Mouse (Mus musculus) left cerebral cortex, adult 18-20 months (tissue): Measurements from ENCODE around the gene Cdkn2aipnl. TPM values are rescaled to one million over a fixed set of nuclear protein-coding genes. Genes with fewer than 3 reads are reported as not detected.
A peak's percentile ranks its signal among the peaks of the same experiment; 100 is the strongest.

ENCODE experiments used
- DNase-seq, 2 experiments: peaks; one replicate each; pipeline ENCODE4 v3.0.0; 2021 to 2022; ENCODE audit warnings: low spot score in 2 of 2, mixed read lengths in 1 of 2
- total RNA-seq, 2 experiments: library from RNA; stranded (reverse); gene quantifications; 2 replicates each; pipeline ENCODE4 v1.2.3; 2021

Cdkn2aipnl gene
- total RNA-seq, 2 experiments from 2014 or later, result 45.7 to 45.8 TPM

DNA sequence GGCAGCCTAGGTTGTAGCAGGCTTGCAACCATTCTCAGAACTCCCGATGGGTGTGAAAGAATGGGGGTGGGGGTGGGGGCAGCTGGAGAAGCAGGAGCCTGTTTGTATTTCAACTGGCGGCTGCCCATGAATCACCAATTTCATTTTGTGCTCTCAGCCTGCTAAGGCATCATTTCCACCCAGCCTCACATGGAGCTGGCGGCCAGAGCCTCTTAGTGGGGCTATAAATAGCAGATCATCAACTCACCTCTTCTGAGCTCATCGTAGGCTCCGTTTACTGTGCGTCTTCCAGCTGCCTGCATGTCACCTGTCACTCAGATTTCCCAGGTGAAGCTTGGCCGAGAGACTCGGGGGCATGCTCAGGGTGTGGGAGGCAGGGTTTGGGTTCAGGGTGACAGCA lies 21.9 kb upstream of the Cdkn2aipnl start:
- peak; percentile 44 to 61 for DNase-seq

DNA sequence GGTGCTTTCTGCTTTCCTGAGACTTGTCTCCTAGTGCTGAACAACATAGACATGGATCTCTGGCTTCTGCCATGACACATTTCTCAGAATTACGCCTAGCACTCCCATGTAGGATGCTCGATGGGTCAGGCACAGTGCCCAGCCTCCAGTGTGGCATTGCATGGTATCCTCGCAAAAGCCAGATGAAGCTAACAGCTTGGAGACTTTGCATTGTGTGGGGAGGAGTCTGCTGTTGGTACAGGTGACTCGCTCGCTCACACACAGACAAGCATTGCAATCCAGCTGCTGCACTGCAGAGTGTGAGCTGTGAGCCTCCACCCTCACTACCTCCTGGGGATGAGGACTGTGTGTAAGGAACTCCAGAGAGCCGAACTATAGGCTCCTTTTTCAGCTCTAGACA lies 21.3 kb upstream of the Cdkn2aipnl start:
- peak; percentile 26 to 51 for DNase-seq

DNA sequence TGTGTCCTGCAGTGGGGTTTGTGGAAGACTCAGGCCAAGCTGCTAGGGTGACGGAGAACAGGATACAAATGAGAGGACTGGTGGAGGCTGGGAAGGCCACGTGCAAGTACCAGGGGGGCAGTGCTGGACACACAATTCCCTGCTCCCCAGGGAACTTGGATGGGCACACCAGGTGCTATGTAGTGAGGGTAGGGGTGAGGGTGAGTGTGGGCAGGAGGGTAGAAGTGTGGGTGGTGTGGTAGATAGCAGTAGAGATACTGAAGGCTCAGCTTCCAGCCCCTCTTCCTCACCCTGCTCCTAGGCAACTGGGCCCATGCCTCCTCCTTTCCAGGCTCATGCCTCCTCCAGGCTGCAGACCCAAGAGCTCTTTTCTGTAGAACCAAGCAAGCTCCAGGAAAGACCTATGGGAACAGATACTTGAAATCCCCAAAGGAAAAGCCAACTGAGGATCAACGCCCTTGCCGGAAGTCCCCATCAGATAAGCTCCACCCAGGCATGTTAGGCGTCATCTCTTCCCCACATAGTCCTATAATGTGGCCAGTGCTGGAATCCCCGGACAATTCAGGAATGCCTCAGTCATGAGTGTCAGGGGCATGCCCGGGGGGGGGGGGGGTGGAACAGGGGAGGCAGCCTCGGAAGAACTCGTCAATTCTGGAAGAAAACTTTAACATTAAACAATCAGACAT lies 18.2 kb upstream of the Cdkn2aipnl start:
- no peak for DNase-seq

DNA sequence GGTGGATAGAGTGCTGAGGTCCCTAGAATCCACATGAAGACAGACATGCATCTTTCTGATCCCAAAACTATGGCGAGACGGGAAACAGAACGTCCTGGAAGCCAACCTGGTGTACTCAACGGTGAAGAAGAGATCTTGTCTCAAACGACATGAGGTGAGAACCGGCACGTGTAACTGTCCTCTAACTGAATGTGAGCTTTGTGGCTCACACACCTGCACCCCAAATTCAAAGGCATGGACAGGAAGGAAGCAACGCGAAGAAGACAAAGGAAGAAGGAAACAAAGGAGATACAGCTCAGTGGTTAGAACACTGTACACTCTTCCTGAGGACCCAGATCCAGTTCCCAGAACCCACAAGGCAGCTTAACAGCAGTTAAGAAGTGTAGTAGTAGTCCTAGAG lies 17.5 kb upstream of the Cdkn2aipnl start:
- DNase-seq, result no peak

DNA sequence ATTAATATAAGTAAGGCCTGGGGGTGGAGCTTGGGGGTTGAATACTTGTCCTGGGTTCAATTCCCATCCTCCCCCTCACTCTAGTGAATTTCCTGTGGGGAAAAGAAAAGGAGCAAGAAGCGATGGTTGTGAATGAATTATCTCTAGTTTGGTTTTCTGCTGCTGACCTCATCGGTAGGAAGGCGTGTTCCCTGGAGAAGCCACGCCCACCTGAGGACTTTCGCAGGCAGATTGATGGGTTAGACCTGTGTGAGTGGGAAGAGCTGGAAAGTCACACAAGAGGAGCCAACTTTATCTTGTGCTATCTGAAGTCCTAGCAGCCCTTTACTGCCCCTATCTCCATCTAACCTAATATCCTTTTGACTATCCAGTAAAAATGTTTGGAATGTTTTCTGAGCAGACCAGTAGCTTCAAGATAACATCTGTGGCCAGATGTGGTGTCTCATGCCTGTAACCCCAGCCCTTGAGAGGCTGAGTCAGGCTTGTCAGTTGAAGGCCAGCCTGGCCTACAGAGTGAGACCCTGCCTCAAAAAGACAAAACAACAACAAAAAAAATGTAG lies 15.5 kb upstream of the Cdkn2aipnl start:
- no peak for DNase-seq

DNA sequence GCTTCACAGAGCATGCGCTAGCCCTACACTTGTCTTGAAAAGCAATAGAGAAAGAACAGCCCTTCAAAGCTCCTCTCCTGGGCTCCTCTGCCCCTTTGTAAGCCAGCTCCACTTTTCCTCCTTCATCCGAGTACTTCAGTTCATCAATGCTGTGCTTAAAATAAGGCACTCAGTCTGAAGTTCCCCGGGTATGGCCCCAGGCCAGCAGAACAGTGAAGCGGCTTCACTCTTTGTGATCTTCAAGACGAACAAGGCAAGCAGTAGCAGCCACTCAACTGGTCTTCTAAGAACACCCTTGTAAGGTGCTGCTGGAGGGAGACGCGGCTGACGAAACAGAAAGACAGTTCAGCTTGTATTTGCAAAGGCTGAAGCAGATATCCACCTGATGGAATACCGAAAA lies 11.3 kb upstream of the Cdkn2aipnl start:
- no peak for DNase-seq

DNA sequence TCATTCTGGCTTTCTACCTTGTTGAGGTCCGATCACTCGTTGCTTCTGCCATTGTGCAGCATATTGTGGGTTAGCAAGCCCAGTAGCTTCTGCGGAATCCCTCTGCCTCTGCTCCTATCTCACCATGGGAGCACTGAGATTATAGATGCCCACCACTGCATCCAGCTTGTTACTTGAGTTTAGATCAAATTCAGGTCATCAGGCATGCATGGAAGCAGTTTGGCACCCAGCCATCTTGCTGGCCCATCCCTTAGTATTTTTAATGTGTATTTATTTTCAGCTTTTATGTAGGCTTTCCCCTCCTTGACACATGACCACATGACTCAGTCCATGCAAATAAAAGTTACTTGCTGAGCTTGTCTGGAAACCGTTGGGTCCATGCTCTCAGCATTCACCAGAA lies 9.7 kb upstream of the Cdkn2aipnl start:
- DNase-seq, result no peak

DNA sequence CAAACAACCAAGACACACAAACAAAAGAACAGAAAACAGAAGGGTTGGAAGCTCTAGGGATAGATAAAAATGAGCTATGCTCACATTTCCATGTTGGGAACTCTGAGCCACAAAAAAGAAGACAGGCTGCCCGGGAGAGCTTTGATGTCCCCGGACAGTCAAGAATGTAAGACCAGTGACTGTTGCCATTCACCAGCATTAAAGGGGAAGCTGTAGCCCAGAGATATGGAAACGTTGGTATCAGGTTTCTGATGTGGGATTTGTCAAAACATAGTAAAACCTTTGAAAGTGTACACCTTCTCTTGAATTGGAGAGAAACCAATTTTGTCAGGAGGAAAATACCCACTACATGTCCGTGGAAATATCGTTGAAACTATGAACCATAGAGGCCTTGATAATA lies 8.0 kb upstream of the Cdkn2aipnl start:
- DNase-seq, result no peak

DNA sequence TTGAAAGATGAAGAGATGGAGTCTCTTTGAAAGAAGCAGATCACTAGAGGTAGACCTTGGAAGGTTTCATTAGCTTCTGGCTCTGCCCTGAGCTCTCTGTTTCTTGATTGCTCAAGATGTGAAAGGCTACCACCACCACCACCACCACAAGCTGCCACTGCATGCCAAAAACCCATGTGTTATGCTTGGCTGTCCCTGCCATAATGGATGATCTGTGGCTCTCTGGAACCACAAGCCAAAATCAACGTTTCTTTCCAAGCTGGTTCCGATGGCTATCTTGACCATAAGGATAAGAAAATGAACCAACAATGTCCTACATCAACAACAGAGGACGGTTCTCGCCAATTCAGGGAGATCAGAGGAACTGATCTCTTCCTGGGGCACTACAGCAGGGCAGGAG lies 7.4 kb upstream of the Cdkn2aipnl start:
- DNase-seq, result no peak

DNA sequence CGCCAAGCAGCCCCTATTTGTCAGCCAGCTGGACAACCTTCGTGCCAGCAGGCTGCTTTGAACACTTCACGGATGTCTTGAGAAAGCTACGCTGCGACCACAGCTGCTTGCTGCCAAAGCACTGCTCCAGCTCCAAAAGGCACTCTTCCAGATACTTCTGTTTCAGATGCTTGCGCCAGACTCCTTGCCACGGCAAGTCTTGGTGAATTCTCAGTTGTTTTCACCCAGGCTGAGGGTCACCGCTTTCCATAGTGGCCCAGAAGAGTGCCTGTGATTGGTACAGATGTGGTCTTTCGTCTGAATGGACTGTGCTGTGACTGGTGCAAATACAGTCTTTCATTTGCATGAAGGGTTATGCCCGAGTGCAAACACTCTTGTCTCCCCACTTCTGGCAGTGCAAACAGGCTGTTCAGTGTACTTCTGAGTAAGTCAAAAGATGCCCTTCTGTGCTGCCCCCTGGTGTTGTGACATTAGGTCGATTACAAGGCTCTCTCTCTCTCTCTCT lies 6.4 kb upstream of the Cdkn2aipnl start:
- DNase-seq, result peak in 1 of 2 experiments; percentile 13

DNA sequence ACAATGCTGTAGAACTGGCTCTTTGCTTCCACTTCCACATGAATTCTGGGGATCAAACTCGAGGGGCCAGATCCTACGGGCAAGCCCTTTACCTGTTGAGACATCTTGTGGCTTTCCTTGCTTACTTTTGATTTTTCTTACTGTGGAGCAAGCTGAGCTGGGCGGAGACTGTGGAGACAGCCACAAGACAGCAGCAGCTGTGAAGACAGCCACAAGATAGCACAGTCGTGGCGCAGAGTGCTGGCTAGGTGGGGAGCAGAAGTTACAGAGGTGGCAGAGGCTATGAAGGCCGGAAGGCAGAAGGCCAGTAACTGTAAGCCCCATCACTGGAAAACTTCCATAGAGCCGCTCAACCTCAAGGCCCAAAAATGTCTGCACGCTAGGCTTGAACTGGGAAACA lies 5.7 kb upstream of the Cdkn2aipnl start:
- no peak for DNase-seq

DNA sequence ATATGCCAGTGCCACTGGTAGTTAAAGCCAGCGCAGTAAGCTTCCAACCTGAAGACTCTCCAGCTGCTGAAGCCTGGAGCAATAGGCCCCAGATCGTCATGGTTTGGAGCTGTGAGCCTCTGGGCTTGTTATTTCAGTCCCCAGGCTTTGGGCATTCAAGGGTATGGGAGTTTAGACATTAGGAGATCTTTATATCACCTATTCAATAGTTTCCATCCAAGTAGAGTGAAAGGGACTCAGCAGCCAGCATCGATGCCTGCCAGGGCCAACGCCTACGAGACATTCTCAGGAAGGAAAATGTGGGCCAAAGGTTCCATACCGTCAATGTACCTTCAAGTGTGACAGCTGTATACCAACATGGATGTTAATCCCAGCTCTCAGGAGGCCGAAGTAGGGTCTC lies 5.2 kb upstream of the Cdkn2aipnl start:
- DNase-seq, result no peak

DNA sequence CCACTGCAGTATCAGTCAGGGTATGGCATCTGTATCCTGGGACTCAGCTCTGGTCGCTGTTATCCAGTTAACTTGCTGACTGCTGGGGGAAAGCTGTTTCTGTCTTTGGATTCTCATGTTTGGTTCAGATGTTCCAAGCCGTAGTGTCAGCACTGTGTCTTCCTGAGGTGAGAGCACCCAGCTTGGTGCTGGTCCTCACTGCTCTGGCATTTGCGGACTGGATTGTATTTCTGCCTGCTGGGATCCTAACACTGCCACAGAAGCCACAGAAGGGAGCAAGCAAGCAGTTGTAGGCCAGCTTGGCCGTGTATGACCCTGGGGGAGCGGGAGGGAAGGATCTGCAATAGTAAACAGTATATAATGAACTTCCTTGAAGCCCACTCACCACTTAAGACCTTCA lies 810 bp upstream of the Cdkn2aipnl start:
- DNase-seq, result no peak

DNA sequence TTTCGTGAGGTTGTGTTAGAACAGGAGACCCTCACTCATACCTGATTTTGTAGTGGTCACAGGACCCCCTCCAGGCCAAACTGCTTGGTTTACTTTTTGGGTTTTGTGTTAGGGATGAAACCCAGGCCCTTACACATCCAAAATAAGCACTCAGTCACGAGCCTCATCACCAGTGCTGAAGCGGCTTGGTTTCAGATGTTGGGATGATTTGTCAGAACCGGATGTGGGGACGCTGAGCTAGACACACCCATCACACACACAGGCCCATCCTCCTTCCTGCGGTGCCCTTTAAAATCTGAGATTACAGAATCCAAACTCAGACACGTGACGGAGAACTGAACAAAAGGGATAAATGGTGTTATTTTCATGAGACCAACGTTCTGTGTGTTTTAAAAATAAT lies 1.4 kb downstream of the Cdkn2aipnl start:
- DNase-seq, result no peak

DNA sequence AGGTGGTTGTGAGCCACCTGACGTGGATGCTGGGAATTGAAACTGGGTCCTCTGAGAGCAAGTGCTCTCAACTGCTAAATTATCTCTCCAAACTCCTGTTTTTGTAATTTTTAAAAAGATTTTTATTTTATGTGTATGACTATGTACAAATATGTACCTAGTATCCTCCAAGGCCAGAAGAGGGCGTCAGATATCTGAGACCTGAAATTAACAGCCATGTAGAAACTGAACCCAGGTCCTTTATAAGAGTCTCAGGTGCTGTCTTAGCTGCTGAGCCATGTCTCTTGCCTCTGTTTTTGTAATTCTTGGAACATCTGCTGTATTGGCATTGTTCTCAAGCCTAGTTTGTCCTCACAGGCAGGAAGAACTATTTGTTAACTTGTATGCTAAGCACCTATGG lies 2.0 kb downstream of the Cdkn2aipnl start:
- DNase-seq, result no peak

DNA sequence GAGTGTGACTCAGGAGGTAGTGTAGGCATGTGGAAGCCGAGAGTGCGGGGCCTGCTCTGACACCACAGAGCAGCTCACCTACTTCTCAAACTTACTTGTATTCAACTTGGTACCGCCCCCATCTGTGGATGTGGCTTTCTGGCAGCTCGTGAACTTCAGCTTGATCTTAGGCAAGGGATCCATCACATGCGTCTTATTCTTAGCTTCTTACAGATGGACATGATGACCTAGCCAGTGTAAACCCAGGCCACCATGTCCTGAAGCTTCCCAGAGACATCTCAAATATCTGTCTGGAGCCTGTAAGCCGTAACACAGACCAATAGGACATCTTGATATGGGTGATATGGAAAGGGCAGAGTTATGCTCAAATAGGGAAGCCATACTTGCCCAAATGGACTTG lies 4.2 kb downstream of the Cdkn2aipnl start:
- DNase-seq, result no peak

DNA sequence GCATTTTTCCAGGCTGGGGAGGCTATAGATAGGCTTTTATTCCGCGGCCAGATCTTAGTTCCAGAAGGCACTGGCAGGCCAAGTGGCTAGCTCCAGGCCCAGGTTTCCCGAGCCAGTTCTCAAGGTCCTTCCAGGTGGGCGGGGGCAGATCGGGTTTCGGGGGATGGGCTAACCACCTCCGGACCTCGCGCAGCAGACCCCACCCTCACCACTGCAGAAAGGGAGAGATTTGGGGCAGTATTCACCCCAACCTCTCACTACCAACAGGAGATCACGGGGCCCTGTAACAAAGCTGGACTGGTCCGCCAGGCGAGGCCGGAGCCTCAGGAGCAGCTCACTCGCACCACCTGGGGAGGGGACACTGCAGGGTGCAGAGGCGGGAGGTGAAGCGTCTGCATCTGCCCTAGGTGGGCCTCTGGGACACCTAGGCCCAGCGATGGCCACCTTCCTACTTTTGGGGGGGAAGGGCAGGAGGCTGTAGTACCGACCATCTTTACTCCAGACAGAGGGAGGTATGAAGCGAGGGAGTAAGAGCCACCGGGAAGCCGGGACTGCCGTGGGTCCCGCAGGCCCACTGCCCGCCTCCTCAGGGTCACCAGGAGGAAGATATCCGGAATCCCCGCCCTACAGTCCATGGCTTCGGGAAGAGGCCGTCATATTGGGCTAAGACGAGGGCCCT lies 32.3 kb downstream of the Cdkn2aipnl start:
- peak; percentile 19 to 20 for DNase-seq

DNA sequence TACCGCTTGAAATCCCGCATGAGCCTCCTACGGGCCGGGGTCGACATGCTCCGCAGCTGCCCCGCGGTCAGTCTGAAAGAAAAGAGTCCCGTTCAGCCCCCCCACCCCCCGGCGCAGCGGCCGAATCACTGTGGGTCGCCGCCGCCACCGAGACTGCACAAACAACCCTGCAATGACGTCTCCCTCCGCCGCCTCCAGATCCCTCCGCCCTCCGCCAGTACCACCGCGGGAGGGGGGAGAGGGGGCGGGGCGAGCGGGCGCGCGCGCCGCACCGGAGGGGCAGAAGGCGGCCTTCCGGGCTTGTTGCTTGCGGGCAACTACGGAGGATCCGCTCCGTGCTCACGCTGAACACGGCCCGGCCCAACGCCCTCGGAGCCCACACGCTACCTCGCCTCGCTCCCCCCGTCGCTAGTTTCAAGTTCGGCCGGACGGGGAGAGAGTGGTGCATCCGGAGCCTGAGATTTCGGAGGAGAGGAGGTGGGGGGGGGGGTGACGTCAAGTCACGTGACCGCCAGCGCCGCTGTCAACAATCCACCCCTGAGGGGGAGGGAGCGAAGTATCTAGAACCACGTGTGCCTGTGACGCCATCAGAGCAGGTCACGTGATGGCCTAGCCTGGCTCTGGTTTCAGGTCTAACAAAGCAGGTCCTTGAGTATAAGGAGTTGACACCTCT lies 33.0 kb downstream of the Cdkn2aipnl start, which contains the start of gene Ube2b:
Gene Ube2b (minus strand): TSS at position 473 of the 673 bp plus-strand sequence.
- peak; percentile 95 for DNase-seq

DNA sequence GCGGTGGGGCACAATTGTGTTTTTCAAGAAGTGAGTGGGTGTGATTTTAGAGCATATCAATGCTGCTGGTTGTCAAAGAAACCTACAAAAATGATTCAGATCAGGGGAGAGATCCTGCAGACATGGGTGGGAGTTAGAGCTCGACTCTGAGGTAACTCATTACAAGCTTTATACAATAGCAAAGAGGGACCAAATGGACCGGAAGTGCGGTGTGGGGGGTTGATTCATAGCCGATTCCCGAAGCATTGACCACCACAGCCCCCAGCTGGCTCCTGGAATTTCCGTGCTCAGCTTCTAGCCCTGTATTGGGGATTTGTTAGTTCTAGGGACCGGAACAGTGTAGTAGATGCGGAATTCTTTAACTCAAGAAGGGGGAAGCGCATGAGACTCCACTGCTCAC lies 33.9 kb downstream of the Cdkn2aipnl start:
- DNase-seq, result no peak

DNA sequence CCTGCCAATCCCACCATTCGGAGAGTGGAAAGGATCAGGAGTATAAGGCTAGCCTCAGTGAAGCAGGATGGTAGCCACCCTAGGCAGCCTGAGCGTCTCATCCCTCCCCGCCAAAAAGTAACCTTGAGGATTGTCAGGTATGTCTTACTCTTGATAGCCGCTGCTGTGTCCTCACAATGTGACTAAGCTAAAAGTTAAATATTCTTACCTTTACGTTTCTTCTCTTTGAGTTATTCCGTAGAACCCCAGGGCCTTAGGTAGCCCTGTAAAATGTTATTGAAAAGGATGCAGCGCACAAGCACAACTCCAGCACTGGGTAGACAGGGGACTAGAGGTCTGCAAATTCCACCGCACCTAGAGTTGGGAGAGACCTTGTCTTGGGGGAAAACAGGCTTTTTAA lies 34.4 kb downstream of the Cdkn2aipnl start:
- no peak for DNase-seq

DNA sequence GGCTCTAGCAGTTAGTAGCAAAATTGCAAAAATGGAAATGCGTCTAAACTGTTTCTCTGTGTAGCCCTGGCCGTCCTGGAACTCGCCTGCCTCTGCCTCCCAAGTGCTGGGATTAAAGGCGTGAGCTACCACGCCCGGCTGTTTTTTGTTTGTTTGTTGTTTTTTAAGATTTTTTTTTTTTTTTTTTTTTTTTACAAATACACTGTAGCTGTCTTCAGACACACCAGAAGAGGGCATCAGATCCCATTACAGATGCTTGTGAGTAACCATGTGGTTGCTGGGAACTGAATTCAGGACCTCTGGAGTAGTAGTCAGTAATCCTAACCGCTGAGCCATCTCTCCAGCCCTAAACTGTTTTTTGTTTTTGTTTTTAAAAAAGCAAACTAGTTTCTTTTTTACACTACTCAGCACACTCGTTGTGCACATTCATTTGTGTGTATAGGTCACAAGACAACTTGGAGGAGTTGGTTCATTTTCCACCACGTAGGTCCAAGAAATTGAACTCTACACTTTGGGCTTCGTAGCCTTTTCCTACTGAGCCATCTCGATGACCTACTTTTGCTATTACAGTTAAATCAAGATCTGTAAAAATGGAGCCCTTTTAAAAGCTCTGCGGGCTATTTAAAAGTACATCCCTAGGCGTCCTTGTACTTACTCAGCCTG lies 35.5 kb downstream of the Cdkn2aipnl start:
- DNase-seq, result no peak

DNA sequence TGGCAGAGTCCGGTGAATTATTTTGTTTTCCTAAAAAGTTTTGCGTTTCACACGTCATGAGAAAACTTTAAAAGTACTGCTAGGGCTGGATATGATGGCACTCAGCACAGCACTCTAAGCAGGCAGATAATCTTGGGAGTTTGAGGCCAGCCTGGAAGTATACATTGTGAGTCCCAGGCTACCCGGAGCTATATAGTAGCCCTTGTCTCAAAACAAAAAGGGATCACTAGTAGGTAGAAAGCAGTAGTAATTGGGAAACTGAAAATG lies 36.0 kb downstream of the Cdkn2aipnl start:
- no peak for DNase-seq
